Mouse (Mus musculus): ENCODE data around the gene Gjb5. TPM values are rescaled to one million over a fixed set of nuclear protein-coding genes. Genes with fewer than 3 reads are reported as not detected.

Gene Gjb5
- polyA plus RNA-seq (2012; ENCODE audit: insufficient read depth, insufficient read length, missing spikeins) = not detected in 2 replicates

- TF ChIP-seq CTCF (IDR thresholded peaks at IDR 0.05; ENCODE audit: low read depth, low read length) (no peak), POLR2A (IDR thresholded peaks at IDR 0.05; ENCODE audit: borderline replicate concordance, low read depth, low read length) (no peak)
Measured at GRCm38 (mm10) chr4:127358018-127358417, at the start of gene Gjb5. Gene Gjb5, minus strand, starts transcription at chr4:127358181.

GRCm38 (mm10) chr4:127402614-127403013, 44.6 kb upstream of the Gjb5 start:
- Histone ChIP-seq H3K27ac (ENCODE audit: insufficient read depth, low read depth, low read length) (no peak overlapping the region), H3K4me1 (ENCODE audit: control insufficient read depth, insufficient read depth, low read length) (no peaks in the 10 kb centered on the region), H3K4me3 (ENCODE audit: insufficient read depth, low read length) (no peak overlapping the region)
- TF ChIP-seq POLR2A (IDR thresholded peaks at IDR 0.05; ENCODE audit: borderline replicate concordance, low read depth, low read length) (no peak), CTCF (IDR thresholded peaks at IDR 0.05; ENCODE audit: low read depth, low read length) (no peak)

More at GRCm38 (mm10) chr4:127358018-127358417, at the start of gene Gjb5:
- Histone ChIP-seq H3K4me1 (ENCODE audit: control insufficient read depth, insufficient read depth, low read length) (no peaks in the 10 kb centered on the region), H3K4me3 (ENCODE audit: insufficient read depth, low read length) (no peak within 1 kb of the TSS), H3K27ac (ENCODE audit: insufficient read depth, low read depth, low read length) (no peak within 1 kb of the TSS)

GRCm38 (mm10) chr4:127402166-127402565, 44.2 kb upstream of the Gjb5 start:
- Histone ChIP-seq H3K27ac (ENCODE audit: insufficient read depth, low read depth, low read length) (no peak overlapping the region), H3K4me3 (ENCODE audit: insufficient read depth, low read length) (no peak overlapping the region), H3K4me1 (ENCODE audit: control insufficient read depth, insufficient read depth, low read length) (no peaks in the 10 kb centered on the region)
- TF ChIP-seq POLR2A (IDR thresholded peaks at IDR 0.05; ENCODE audit: borderline replicate concordance, low read depth, low read length) (no peak), CTCF (IDR thresholded peaks at IDR 0.05; ENCODE audit: low read depth, low read length) (no peak)

GRCm38 (mm10) chr4:127400165-127401145, 42.5 kb upstream of the Gjb5 start:
- Histone ChIP-seq H3K4me3 (ENCODE audit: insufficient read depth, low read length) (no peak overlapping the region), H3K4me1 (ENCODE audit: control insufficient read depth, insufficient read depth, low read length) (no peaks in the 10 kb centered on the region), H3K27ac (ENCODE audit: insufficient read depth, low read depth, low read length) (no peak overlapping the region)
- TF ChIP-seq POLR2A (IDR thresholded peaks at IDR 0.05; ENCODE audit: borderline replicate concordance, low read depth, low read length) (no peak), CTCF (IDR thresholded peaks at IDR 0.05; ENCODE audit: low read depth, low read length) (no peak)

- no peaks in the 10 kb centered on the region for H3K4me1 ChIP-seq (ENCODE audit: control insufficient read depth, insufficient read depth, low read length)
- no peak overlapping the region for H3K27ac ChIP-seq (ENCODE audit: insufficient read depth, low read depth, low read length)
- H3K4me3 ChIP-seq (ENCODE audit: insufficient read depth, low read length) = no peak overlapping the region
- TF ChIP-seq POLR2A (IDR thresholded peaks at IDR 0.05; ENCODE audit: borderline replicate concordance, low read depth, low read length) (no peak), CTCF (IDR thresholded peaks at IDR 0.05; ENCODE audit: low read depth, low read length) (no peak)
Measured at GRCm38 (mm10) chr4:127395591-127395990, 37.6 kb upstream of the Gjb5 start.

- no peak overlapping the region for H3K27ac ChIP-seq (ENCODE audit: insufficient read depth, low read depth, low read length)
- no peaks in the 10 kb centered on the region for H3K4me1 ChIP-seq (ENCODE audit: control insufficient read depth, insufficient read depth, low read length)
- TF ChIP-seq POLR2A (IDR thresholded peaks at IDR 0.05; ENCODE audit: borderline replicate concordance, low read depth, low read length) = no peak
- no peak for TF ChIP-seq CTCF (IDR thresholded peaks at IDR 0.05; ENCODE audit: low read depth, low read length)
- H3K4me3 ChIP-seq (ENCODE audit: insufficient read depth, low read length) = no peak overlapping the region
Measured at GRCm38 (mm10) chr4:127389645-127390044, 31.7 kb upstream of the Gjb5 start.

GRCm38 (mm10) chr4:127377344-127377743, 19.4 kb upstream of the Gjb5 start:
- Histone ChIP-seq H3K4me3 (ENCODE audit: insufficient read depth, low read length) (no peak overlapping the region), H3K4me1 (ENCODE audit: control insufficient read depth, insufficient read depth, low read length) (no peaks in the 10 kb centered on the region), H3K27ac (ENCODE audit: insufficient read depth, low read depth, low read length) (no peak overlapping the region)
- TF ChIP-seq POLR2A (IDR thresholded peaks at IDR 0.05; ENCODE audit: borderline replicate concordance, low read depth, low read length) (no peak), CTCF (IDR thresholded peaks at IDR 0.05; ENCODE audit: low read depth, low read length) (0 out of 2 replicates have a peak, but pooled peaks have one; percentile 23)

GRCm38 (mm10) chr4:127375541-127376177, 17.7 kb upstream of the Gjb5 start:
- H3K4me3 ChIP-seq (ENCODE audit: insufficient read depth, low read length) = no peak overlapping the region
- no peak overlapping the region for H3K27ac ChIP-seq (ENCODE audit: insufficient read depth, low read depth, low read length)
- no peak for TF ChIP-seq POLR2A (IDR thresholded peaks at IDR 0.05; ENCODE audit: borderline replicate concordance, low read depth, low read length)
- TF ChIP-seq CTCF (IDR thresholded peaks at IDR 0.05; ENCODE audit: low read depth, low read length) = no peak
- H3K4me1 ChIP-seq (ENCODE audit: control insufficient read depth, insufficient read depth, low read length) = no peaks in the 10 kb centered on the region

GRCm38 (mm10) chr4:127374645-127375044, 16.7 kb upstream of the Gjb5 start:
- Histone ChIP-seq H3K4me3 (ENCODE audit: insufficient read depth, low read length) (no peak overlapping the region), H3K27ac (ENCODE audit: insufficient read depth, low read depth, low read length) (no peak overlapping the region), H3K4me1 (ENCODE audit: control insufficient read depth, insufficient read depth, low read length) (no peaks in the 10 kb centered on the region)
- TF ChIP-seq CTCF (IDR thresholded peaks at IDR 0.05; ENCODE audit: low read depth, low read length) (no peak), POLR2A (IDR thresholded peaks at IDR 0.05; ENCODE audit: borderline replicate concordance, low read depth, low read length) (no peak)

- TF ChIP-seq CTCF (IDR thresholded peaks at IDR 0.05; ENCODE audit: low read depth, low read length) = no peak
- no peak overlapping the region for H3K4me3 ChIP-seq (ENCODE audit: insufficient read depth, low read length)
- no peak overlapping the region for H3K27ac ChIP-seq (ENCODE audit: insufficient read depth, low read depth, low read length)
- H3K4me1 ChIP-seq (ENCODE audit: control insufficient read depth, insufficient read depth, low read length) = no peaks in the 10 kb centered on the region
Measured at GRCm38 (mm10) chr4:127373491-127373890, 15.5 kb upstream of the Gjb5 start.

Measured in bone marrow macrophage, adult 2 months (primary cell).